Mouse (Mus musculus) liver, postnatal 0 days (tissue): ENCODE measurements at regions not wholly inside any gene's neighbourhood (a gene's known extent, or its start where the extent isn't known, plus 50 kb on each side); places are given as distances from the start of the nearest gene placed in this dataset.

Experiments used
- ATAC-seq: fragments of 200-750 bp; cut with Nextera tagmentation; 2 replicates; pipeline ENCODE4 v1.8.0; 2017; ENCODE audit warnings: mild to moderate bottlenecking, moderate library complexity
- DNase-seq: peaks from one replicate; pipeline ENCODE4 v3.0.0-alpha.2; 2016
- H3K27ac ChIP-seq: fragments of 300-500 bp; sonication (generic); 2 replicates; pipeline ENCODE4 v1.5.1; 2014; ENCODE audit warnings: antibody characterized with exemption, moderate library complexity, mild to moderate bottlenecking, low read depth
- H3K27me3 ChIP-seq: fragments of 300-500 bp; sonication (generic); 2 replicates; pipeline ENCODE4 v1.6.1; 2014; ENCODE audit warnings: low read length, control low read depth, mixed read lengths; ENCODE audit not compliant: insufficient read depth
- H3K36me3 ChIP-seq: fragments of 300-500 bp; sonication (generic); replicated peaks from 2 replicates; pipeline ENCODE4 v1.6.1; 2014; ENCODE audit warnings: mild to moderate bottlenecking, control low read depth, low read length, moderate library complexity, mixed read lengths; ENCODE audit not compliant: insufficient read depth
- H3K4me1 ChIP-seq: fragments of 300-500 bp; sonication (generic); 2 replicates; pipeline ENCODE4 v1.6.1; 2014; ENCODE audit warnings: antibody characterized with exemption, mild to moderate bottlenecking, control low read depth; ENCODE audit not compliant: insufficient read depth
- H3K4me2 ChIP-seq: fragments of 300-500 bp; sonication (generic); 2 replicates; pipeline ENCODE4 v1.6.1; 2014; ENCODE audit warnings: low read depth, mild to moderate bottlenecking, low read length, moderate library complexity, mixed read lengths
- H3K4me3 ChIP-seq: fragments of 300-500 bp; sonication (generic); 2 replicates; pipeline ENCODE4 v1.5.1; 2014; ENCODE audit warnings: low read depth, low read length
- H3K9ac ChIP-seq: fragments of 300-500 bp; sonication (generic); replicated peaks from 2 replicates; pipeline ENCODE4 v1.6.1; 2014; ENCODE audit warnings: mild to moderate bottlenecking, moderate library complexity
- H3K9me3 ChIP-seq: fragments of 300-500 bp; sonication (generic); 2 replicates; pipeline ENCODE4 v1.6.1; 2016; ENCODE audit warnings: mild to moderate bottlenecking, control low read depth, low read length, mixed read lengths
- CTCF ChIP-seq: sonication (generic); IDR thresholded peaks from 2 replicates; pipeline ENCODE4 v1.5.1; 2016; ENCODE audit warnings: antibody characterized with exemption, low read depth
- EP300 ChIP-seq: IDR thresholded peaks from 2 replicates; pipeline ENCODE4 v1.6.1; 2016; ENCODE audit warnings: antibody characterized with exemption, low read depth, mild to moderate bottlenecking
- WGBS: fragments of 180-500 bp; shearing (Covaris S2); extraction: QIAGEN DNeasy Blood & Tissue Kit; methylation state at CpG from one replicate; pipeline ENCODE4 v1.1.7; 2014; ENCODE audit not compliant: insufficient replicate concordance; 5-methylcytosine and 5-hydroxymethylcytosine counted together

GRCm38 (mm10) chr12:71419161-71419560 lies 109.5 kb downstream of the Dact1 start:
- no peak overlapping the region for H3K9ac ChIP-seq
- H3K9me3 ChIP-seq, result no peaks in the 10 kb centered on the region
- DNase-seq (no peak), ATAC-seq (no peak)
- TF ChIP-seq EP300, result no peak
- TF ChIP-seq CTCF, result no peak
- no peaks in the 10 kb centered on the region for H3K4me1 ChIP-seq
- H3K4me2 ChIP-seq, result no peak overlapping the region
- 62% methylated on average over 4 of the region's 4 CpGs for WGBS
- no peak overlapping the region for H3K27ac ChIP-seq
- no peaks in the 10 kb centered on the region for H3K27me3 ChIP-seq
- no peak overlapping the region for H3K4me3 ChIP-seq
- H3K36me3 ChIP-seq, result no peaks in the 10 kb centered on the region

- H3K9ac ChIP-seq, result no peak overlapping the region
- no peak overlapping the region for H3K4me2 ChIP-seq
- no peaks in the 10 kb centered on the region for H3K9me3 ChIP-seq
- no peaks in the 10 kb centered on the region for H3K27me3 ChIP-seq
- no peak for TF ChIP-seq CTCF
- no peak for TF ChIP-seq EP300
- ATAC-seq, result no peak
- H3K36me3 ChIP-seq, result no peaks in the 10 kb centered on the region
- WGBS, result 53% methylated on average over 10 of the region's 10 CpGs
- H3K4me1 ChIP-seq, result no peaks in the 10 kb centered on the region
- H3K4me3 ChIP-seq, result no peak overlapping the region
- no peak overlapping the region for H3K27ac ChIP-seq
- DNase-seq, result no peak
Measured at GRCm38 (mm10) chr12:71426023-71426719, 116.5 kb downstream of the Dact1 start.

DNA sequence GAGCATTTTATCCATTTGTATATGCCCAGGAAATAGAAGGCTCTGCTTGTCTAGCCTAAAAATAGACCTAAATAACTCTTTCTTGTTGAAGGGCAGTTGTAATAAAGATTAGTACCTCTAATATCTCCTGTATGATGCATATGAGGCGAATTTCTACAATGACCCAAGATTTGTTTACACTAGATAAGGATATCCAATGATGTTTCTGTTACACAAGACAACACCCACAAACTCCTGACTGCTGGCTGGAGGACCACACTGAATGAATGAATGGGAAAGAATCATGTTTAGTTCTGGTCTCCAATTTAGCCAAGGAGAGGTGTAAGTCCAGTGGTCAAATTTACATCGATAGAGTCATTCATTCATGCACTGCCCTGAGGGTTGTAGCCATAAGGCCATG lies 118.3 kb downstream of the Dact1 start:
- TF ChIP-seq CTCF (no peak), EP300 (no peak)
- no peak for ATAC-seq
- Histone ChIP-seq H3K9me3 (no peaks in the 10 kb centered on the region), H3K4me2 (no peak overlapping the region), H3K27ac (no peak overlapping the region), H3K36me3 (no peaks in the 10 kb centered on the region), H3K27me3 (no peaks in the 10 kb centered on the region), H3K4me3 (no peak overlapping the region), H3K4me1 (no peaks in the 10 kb centered on the region), H3K9ac (no peak overlapping the region)
- 58% methylated on average over 2 of the region's 2 CpGs for WGBS
- no peak for DNase-seq

- DNase-seq, result no peak
- WGBS, result 46% methylated on average over 13 of the region's 13 CpGs
- ATAC-seq, result no peak
- no peaks in the 10 kb centered on the region for H3K4me1 ChIP-seq
- H3K4me2 ChIP-seq, result no peak overlapping the region
- no peak overlapping the region for H3K27ac ChIP-seq
- H3K9ac ChIP-seq, result no peak overlapping the region
- no peaks in the 10 kb centered on the region for H3K36me3 ChIP-seq
- no peaks in the 10 kb centered on the region for H3K27me3 ChIP-seq
- no peak overlapping the region for H3K4me3 ChIP-seq
- TF ChIP-seq CTCF (no peak), EP300 (no peak)
- H3K9me3 ChIP-seq, result no peaks in the 10 kb centered on the region
Measured at GRCm38 (mm10) chr12:71429561-71430200, 120.0 kb downstream of the Dact1 start.

- DNase-seq, result no peak
- Histone ChIP-seq H3K4me3 (no peak overlapping the region), H3K27me3 (no peaks in the 10 kb centered on the region), H3K4me2 (no peak overlapping the region), H3K27ac (no peak overlapping the region), H3K9ac (no peak overlapping the region), H3K9me3 (no peaks in the 10 kb centered on the region), H3K4me1 (no peaks in the 10 kb centered on the region), H3K36me3 (no peaks in the 10 kb centered on the region)
- 66% methylated on average over 11 of the region's 11 CpGs for WGBS
- TF ChIP-seq CTCF, result no peak
- TF ChIP-seq EP300, result no peak
- no peak for ATAC-seq
Measured at GRCm38 (mm10) chr12:71430331-71430730, 120.6 kb downstream of the Dact1 start.

- Histone ChIP-seq H3K27me3 (no peaks in the 10 kb centered on the region), H3K36me3 (no peaks in the 10 kb centered on the region), H3K4me1 (no peaks in the 10 kb centered on the region), H3K4me2 (no peak overlapping the region), H3K4me3 (no peak overlapping the region), H3K27ac (no peak overlapping the region), H3K9ac (no peak overlapping the region), H3K9me3 (no peaks in the 10 kb centered on the region)
- TF ChIP-seq CTCF (no peak), EP300 (no peak)
- DNase-seq, result no peak
- WGBS, result 78% methylated on average over 8 of the region's 8 CpGs
- ATAC-seq, result no peak
Measured at GRCm38 (mm10) chr12:71431116-71431515, 121.4 kb downstream of the Dact1 start.
